Mouse (Mus musculus) hindbrain, postnatal 0 days (tissue): ENCODE measurements around the gene Tmem108. TPM values are rescaled to one million over a fixed set of nuclear protein-coding genes. Genes with fewer than 3 reads are reported as not detected.
A peak's percentile ranks its signal among the peaks of the same experiment; 100 is the strongest.

Source experiments
- ATAC-seq: fragments of 200-750 bp; cut with Nextera tagmentation; 2 replicates; pipeline ENCODE4 v1.8.0; 2017; ENCODE audit warnings: mild to moderate bottlenecking, moderate TSS enrichment, moderate library complexity
- DNase-seq: peaks from one replicate; pipeline ENCODE4 v3.0.0-alpha.2; 2015; ENCODE audit warnings: low spot score
- H3K27ac ChIP-seq: fragments of 300-500 bp; sonication (generic); 2 replicates; pipeline ENCODE4 v1.5.1; 2014; ENCODE audit warnings: mild to moderate bottlenecking
- H3K27me3 ChIP-seq: fragments of 300-500 bp; sonication (generic); 2 replicates; pipeline ENCODE4 v1.6.1; 2014; ENCODE audit warnings: low read length, mixed read lengths; ENCODE audit not compliant: insufficient read depth
- H3K36me3 ChIP-seq: fragments of 300-500 bp; sonication (generic); 2 replicates; pipeline ENCODE4 v1.6.1; 2014; ENCODE audit warnings: low read length, mixed read lengths; ENCODE audit not compliant: insufficient read depth
- H3K4me1 ChIP-seq: fragments of 300-500 bp; sonication (generic); 2 replicates; pipeline ENCODE4 v1.6.1; 2014; ENCODE audit warnings: antibody characterized with exemption, low read length, mixed read lengths; ENCODE audit not compliant: insufficient read depth
- H3K4me2 ChIP-seq: fragments of 300-500 bp; sonication (generic); 2 replicates; pipeline ENCODE4 v1.6.1; 2014; ENCODE audit warnings: low read depth, mild to moderate bottlenecking, low read length, moderate library complexity, mixed read lengths
- H3K4me3 ChIP-seq: fragments of 300-500 bp; sonication (generic); 2 replicates; pipeline ENCODE4 v1.5.1; 2014; ENCODE audit warnings: low read length
- H3K9ac ChIP-seq: fragments of 300-500 bp; sonication (generic); replicated peaks from 2 replicates; pipeline ENCODE4 v1.6.1; 2014; ENCODE audit warnings: mild to moderate bottlenecking, low read length, moderate library complexity, mixed read lengths
- H3K9me3 ChIP-seq: fragments of 300-500 bp; sonication (generic); 2 replicates; pipeline ENCODE4 v1.6.1; 2016; ENCODE audit warnings: low read length, mixed read lengths
- CTCF ChIP-seq: IDR thresholded peaks from 2 replicates; pipeline ENCODE4 v1.5.1; 2016; ENCODE audit warnings: antibody characterized with exemption, control low read depth, low read depth
- WGBS: fragments of 180-500 bp; shearing (Covaris S2); extraction: QIAGEN DNeasy Blood & Tissue Kit; methylation state at CpG from one replicate; pipeline ENCODE4 v1.1.7; 2014; 5-methylcytosine and 5-hydroxymethylcytosine counted together
- polyA plus RNA-seq: library from polyadenylated mRNA; unstranded; fragments of >200 nt; fragmentation: Nextera tagmentation; extraction: Ambion mirVana; gene quantifications from 2 replicates; pipeline ENCODE4 v1.2.1, GENCODE M21; 2015
- total RNA-seq: library from RNA; depleted of rRNA; stranded (reverse); fragments of >200 nt; gene quantifications from 2 replicates; pipeline ENCODE4 v1.2.3, GENCODE M21; 2014

Tmem108 gene
- total and polyA plus RNA-seq, 2 experiments from 2014 or later, result 21.5 to 24.4 TPM

DNA sequence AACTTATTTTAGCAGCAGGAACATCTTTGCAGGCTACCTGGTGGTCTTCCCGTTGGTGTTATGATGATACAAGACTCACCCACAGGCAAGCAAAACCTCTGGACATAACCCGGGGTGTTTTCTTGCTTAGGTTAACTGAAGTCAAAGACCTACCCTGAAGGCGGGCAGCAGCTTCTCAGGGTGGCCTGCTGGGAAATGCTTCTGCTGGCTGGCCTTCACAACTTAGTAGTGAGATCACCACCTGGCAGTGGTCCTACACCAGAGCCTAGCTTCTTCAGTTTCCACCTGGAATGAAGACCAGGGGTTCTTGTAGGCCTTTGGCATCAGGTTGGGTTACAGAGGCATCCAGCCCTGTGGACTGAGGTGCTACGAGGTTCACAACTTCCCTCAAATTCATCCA, 169.7 kb downstream of the Tmem108 start:
- no peak overlapping the region for H3K4me2 ChIP-seq
- no peak overlapping the region for H3K9ac ChIP-seq
- H3K9me3 ChIP-seq, result no peaks in the 10 kb centered on the region
- H3K4me3 ChIP-seq, result no peak overlapping the region
- peaks cover 13% of the 10 kb centered on the region for H3K4me1 ChIP-seq
- no peak overlapping the region for H3K27ac ChIP-seq
- no peak for ATAC-seq
- DNase-seq, result no peak
- no peaks in the 10 kb centered on the region for H3K27me3 ChIP-seq
- no peaks in the 10 kb centered on the region for H3K36me3 ChIP-seq
- no peak for TF ChIP-seq CTCF
- 87% methylated on average over 4 of the region's 4 CpGs for WGBS

- no peak for TF ChIP-seq CTCF
- 91% methylated on average over 5 of the region's 5 CpGs for WGBS
- no peak for ATAC-seq
- Histone ChIP-seq H3K4me2 (no peak overlapping the region), H3K27me3 (no peaks in the 10 kb centered on the region), H3K9me3 (no peaks in the 10 kb centered on the region), H3K27ac (no peak overlapping the region), H3K4me3 (no peak overlapping the region), H3K36me3 (no peaks in the 10 kb centered on the region), H3K4me1 (peaks cover 11% of the 10 kb centered on the region), H3K9ac (no peak overlapping the region)
- DNase-seq, result no peak
Measured at GRCm38 (mm10) chr9:103590801-103591200, 170.8 kb downstream of the Tmem108 start.

GRCm38 (mm10) chr9:103584865-103585264, 176.8 kb downstream of the Tmem108 start:
- no peaks in the 10 kb centered on the region for H3K36me3 ChIP-seq
- ATAC-seq (peak; percentile 35; the same call in 1 of the 2 replicates), DNase-seq (peak; percentile 50)
- no peaks in the 10 kb centered on the region; the same call in 1 of the 2 replicates for H3K4me1 ChIP-seq
- H3K27me3 ChIP-seq, result no peaks in the 10 kb centered on the region
- no peak overlapping the region for H3K4me2 ChIP-seq
- H3K9me3 ChIP-seq, result no peaks in the 10 kb centered on the region
- H3K9ac ChIP-seq, result no peak overlapping the region
- WGBS, result 47% methylated on average over 4 of the region's 4 CpGs
- no peak overlapping the region for H3K4me3 ChIP-seq
- H3K27ac ChIP-seq, result no peak overlapping the region
- no peak for TF ChIP-seq CTCF

GRCm38 (mm10) chr9:103582249-103582961, 179.2 kb downstream of the Tmem108 start:
- TF ChIP-seq CTCF, result no peak
- WGBS, result 88% methylated on average over 10 of the region's 10 CpGs

DNA sequence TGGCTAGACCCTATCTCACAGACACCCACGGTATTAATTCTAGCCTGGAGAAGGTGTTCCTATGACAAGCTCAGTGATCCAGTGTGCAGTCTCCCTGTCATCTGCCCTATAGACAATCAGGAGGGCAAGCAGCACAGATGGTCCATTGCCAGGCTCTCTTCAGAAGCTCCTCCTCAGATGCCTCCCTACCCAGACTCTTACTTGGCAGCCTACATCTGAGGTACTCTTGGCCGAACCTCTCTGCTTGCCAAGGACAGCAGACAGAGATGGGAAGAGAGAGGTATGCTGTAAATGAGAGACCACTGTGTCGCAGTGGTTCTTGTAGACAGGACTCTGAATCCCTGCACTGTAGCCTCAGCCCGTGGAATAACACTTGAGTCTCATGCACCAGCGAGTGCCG, 181.0 kb downstream of the Tmem108 start:
- no peak overlapping the region for H3K4me3 ChIP-seq
- no peaks in the 10 kb centered on the region for H3K9me3 ChIP-seq
- WGBS, result 82% methylated on average over 6 of the region's 6 CpGs
- H3K9ac ChIP-seq, result no peak overlapping the region
- DNase-seq (no peak), ATAC-seq (no peak)
- no peak overlapping the region for H3K4me2 ChIP-seq
- no peaks in the 10 kb centered on the region for H3K36me3 ChIP-seq
- peaks cover 10% of the 10 kb centered on the region for H3K4me1 ChIP-seq
- H3K27ac ChIP-seq, result no peak overlapping the region
- H3K27me3 ChIP-seq, result no peaks in the 10 kb centered on the region
- TF ChIP-seq CTCF, result no peak

More at GRCm38 (mm10) chr9:103582249-103582961, 179.2 kb downstream of the Tmem108 start:
- no peaks in the 10 kb centered on the region for H3K36me3 ChIP-seq
- ATAC-seq, result no peak
- peaks cover 9% of the 10 kb centered on the region for H3K4me1 ChIP-seq
- no peaks in the 10 kb centered on the region for H3K9me3 ChIP-seq
- DNase-seq, result no peak
- H3K27ac ChIP-seq, result no peak overlapping the region
- no peak overlapping the region for H3K4me3 ChIP-seq
- H3K27me3 ChIP-seq, result no peaks in the 10 kb centered on the region
- H3K9ac ChIP-seq, result no peak overlapping the region
- no peak overlapping the region for H3K4me2 ChIP-seq

- Histone ChIP-seq H3K4me1 (peaks cover 13% of the 10 kb centered on the region), H3K9ac (no peak overlapping the region), H3K4me3 (no peak overlapping the region), H3K27me3 (no peaks in the 10 kb centered on the region), H3K4me2 (no peak overlapping the region), H3K9me3 (no peaks in the 10 kb centered on the region), H3K27ac (no peak overlapping the region), H3K36me3 (no peaks in the 10 kb centered on the region)
- DNase-seq (no peak), ATAC-seq (no peak)
- 90% methylated on average over 4 of the region's 4 CpGs for WGBS
- TF ChIP-seq CTCF, result no peak
Measured at GRCm38 (mm10) chr9:103580186-103580585, 181.5 kb downstream of the Tmem108 start.

- TF ChIP-seq CTCF, result no peak
- DNase-seq, result peak; percentile 23
Measured at GRCm38 (mm10) chr9:103579411-103580026, 182.1 kb downstream of the Tmem108 start.

More at GRCm38 (mm10) chr9:103579411-103580026, 182.1 kb downstream of the Tmem108 start:
- Histone ChIP-seq H3K27me3 (no peaks in the 10 kb centered on the region), H3K27ac (no peak overlapping the region; the same call in 1 of the 2 replicates), H3K4me3 (no peak overlapping the region), H3K9ac (no peak overlapping the region), H3K4me2 (no peak overlapping the region), H3K9me3 (no peaks in the 10 kb centered on the region), H3K4me1 (peaks cover 16% of the 10 kb centered on the region), H3K36me3 (no peaks in the 10 kb centered on the region)
- WGBS, result 70% methylated on average over 9 of the region's 9 CpGs
- peak; percentile 39 for ATAC-seq
